Mouse (Mus musculus) ovary, postnatal 36 days (tissue): ENCODE results near the gene Col18a1.

ENCODE experiments used
- DNase-seq: peaks from one replicate; pipeline ENCODE4 v3.0.0; 2022; ENCODE audit warnings: low spot score, mixed read lengths

Gene Col18a1

GRCm38 (mm10) chr10:77011681-77012080, 154.7 kb downstream of the Col18a1 start:
- no peak for DNase-seq

GRCm38 (mm10) chr10:77008698-77009097, 157.7 kb downstream of the Col18a1 start:
- no peak for DNase-seq

GRCm38 (mm10) chr10:77008109-77008561, 158.2 kb downstream of the Col18a1 start:
- peak; percentile 31 for DNase-seq

GRCm38 (mm10) chr10:77007433-77008108, 158.8 kb downstream of the Col18a1 start:
- DNase-seq = peak; percentile 40

GRCm38 (mm10) chr10:77004936-77005335, 161.4 kb downstream of the Col18a1 start:
- DNase-seq = no peak
